Mouse (Mus musculus) kidney, embryonic 14.5 days (tissue): ENCODE results near the gene Card11. TPM values are rescaled to one million over a fixed set of nuclear protein-coding genes. Genes with fewer than 3 reads are reported as not detected.

Source experiments
- ATAC-seq: fragments of 200-750 bp; cut with Nextera tagmentation; 2 replicates; pipeline ENCODE4 v1.8.0; 2017; ENCODE audit warnings: moderate number of reproducible peaks, mild to moderate bottlenecking, moderate TSS enrichment, moderate library complexity; ENCODE audit not compliant: low FRiP score, low TSS enrichment
- H3K27ac ChIP-seq: fragments of 300-500 bp; sonication (generic); 2 replicates; pipeline ENCODE4 v1.5.1; 2014; ENCODE audit warnings: low read depth, mild to moderate bottlenecking, low read length, moderate library complexity, mixed read lengths
- H3K27me3 ChIP-seq: fragments of 300-500 bp; sonication (generic); 2 replicates; pipeline ENCODE4 v1.6.1; 2014; ENCODE audit warnings: mild to moderate bottlenecking, low read length; ENCODE audit not compliant: control insufficient read depth, insufficient read depth
- H3K36me3 ChIP-seq: fragments of 300-500 bp; sonication (generic); 2 replicates; pipeline ENCODE4 v1.6.1; 2014; ENCODE audit warnings: low read length, mixed read lengths; ENCODE audit not compliant: control insufficient read depth, insufficient read depth
- H3K4me1 ChIP-seq: fragments of 300-500 bp; sonication (generic); 2 replicates; pipeline ENCODE4 v1.6.1; 2014; ENCODE audit warnings: low read length, mixed read lengths; ENCODE audit not compliant: control insufficient read depth, insufficient read depth
- H3K4me2 ChIP-seq: fragments of 300-500 bp; sonication (generic); replicated peaks from 2 replicates; pipeline ENCODE4 v1.6.1; 2014; ENCODE audit warnings: low read depth, mild to moderate bottlenecking, low read length
- H3K4me3 ChIP-seq: fragments of 300-500 bp; sonication (generic); 2 replicates; pipeline ENCODE4 v1.5.1; 2014; ENCODE audit warnings: mild to moderate bottlenecking, low read length
- H3K9ac ChIP-seq: fragments of 300-500 bp; sonication (generic); 2 replicates; pipeline ENCODE4 v1.6.1; 2014; ENCODE audit warnings: low read depth, mild to moderate bottlenecking, low read length, moderate library complexity
- H3K9me3 ChIP-seq: fragments of 300-500 bp; sonication (generic); 2 replicates; pipeline ENCODE4 v1.6.1; 2016; ENCODE audit warnings: low read length; ENCODE audit not compliant: control insufficient read depth
- WGBS: fragments of 180-500 bp; shearing (Covaris S2); extraction: QIAGEN DNeasy Blood & Tissue Kit; methylation state at CpG from one replicate; pipeline ENCODE4 v1.1.7; 2014; 5-methylcytosine and 5-hydroxymethylcytosine counted together
- polyA plus RNA-seq: library from polyadenylated mRNA; unstranded; fragments of >200 nt; fragmentation: Nextera tagmentation; extraction: Ambion mirVana; gene quantifications from 2 replicates; pipeline ENCODE4 v1.2.1, GENCODE M21; 2014

Card11 gene
- polyA plus RNA-seq, 1 experiment from 2014 or later, result 0.19 TPM

DNA sequence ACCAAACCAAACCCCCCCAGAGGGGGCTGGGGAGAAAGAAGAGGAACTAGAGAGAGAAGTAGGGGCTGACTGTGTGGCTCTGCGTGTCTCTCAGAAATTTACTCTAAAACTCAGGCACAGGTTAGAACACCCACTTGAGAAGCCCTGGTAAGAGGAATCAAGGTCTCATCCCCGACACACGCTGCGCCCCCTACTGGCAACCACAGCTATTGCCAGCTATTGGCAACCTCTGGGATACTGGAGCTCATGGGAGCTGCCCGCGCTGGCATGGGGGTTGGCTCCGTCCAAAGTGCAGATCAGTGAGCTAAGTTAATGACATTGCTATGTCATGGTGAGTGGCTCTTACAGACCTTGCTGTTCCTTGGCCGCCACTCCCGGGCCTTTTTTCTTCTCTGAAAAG is 37.4 kb downstream of the Card11 start:
- Histone ChIP-seq H3K27me3 (no peaks in the 10 kb centered on the region), H3K4me1 (no peaks in the 10 kb centered on the region; the same call in 1 of the 2 replicates), H3K27ac (no peak overlapping the region), H3K36me3 (no peaks in the 10 kb centered on the region), H3K9me3 (no peaks in the 10 kb centered on the region), H3K4me3 (no peak overlapping the region), H3K4me2 (no peak overlapping the region), H3K9ac (no peak overlapping the region)
- WGBS, result 36% methylated on average over 9 of the region's 9 CpGs
- no peak for ATAC-seq

DNA sequence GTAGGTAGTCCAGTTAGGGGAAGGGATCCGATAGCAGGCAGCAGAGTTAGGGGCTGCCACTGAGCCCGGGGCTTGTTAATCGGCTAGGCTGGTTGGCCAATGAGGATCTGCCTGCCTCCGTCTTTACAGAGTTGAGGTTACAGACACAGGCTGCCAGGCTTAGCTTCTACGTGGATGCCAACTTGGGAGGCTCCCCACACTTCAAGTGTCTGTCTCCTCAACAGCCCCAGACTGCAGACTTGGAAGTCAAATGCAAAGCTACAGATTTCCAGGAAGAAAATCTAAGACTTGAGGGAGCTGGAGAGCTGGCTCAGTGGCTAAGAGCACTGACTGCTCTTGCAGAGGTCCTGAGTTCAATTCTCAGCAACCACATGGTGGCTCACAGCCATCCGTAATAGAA is 39.6 kb downstream of the Card11 start:
- ATAC-seq, result no peak
- no peaks in the 10 kb centered on the region for H3K36me3 ChIP-seq
- H3K4me2 ChIP-seq, result no peak overlapping the region
- no peak overlapping the region for H3K4me3 ChIP-seq
- no peaks in the 10 kb centered on the region for H3K27me3 ChIP-seq
- H3K27ac ChIP-seq, result no peak overlapping the region
- no peaks in the 10 kb centered on the region for H3K9me3 ChIP-seq
- H3K4me1 ChIP-seq, result no peaks in the 10 kb centered on the region; the same call in 1 of the 2 replicates
- 78% methylated on average over 6 of the region's 6 CpGs for WGBS
- no peak overlapping the region for H3K9ac ChIP-seq

GRCm38 (mm10) chr5:140959160-140959559 is 41.2 kb downstream of the Card11 start:
- Histone ChIP-seq H3K9me3 (no peaks in the 10 kb centered on the region), H3K4me3 (no peak overlapping the region), H3K36me3 (no peaks in the 10 kb centered on the region), H3K9ac (no peak overlapping the region), H3K4me1 (no peaks in the 10 kb centered on the region), H3K27ac (no peak overlapping the region), H3K27me3 (no peaks in the 10 kb centered on the region), H3K4me2 (no peak overlapping the region)
- ATAC-seq, result no peak
- WGBS, result 82% methylated on average over 6 of the region's 6 CpGs

- no peak for ATAC-seq
- 88% methylated on average over 4 of the region's 4 CpGs for WGBS
- H3K36me3 ChIP-seq, result no peaks in the 10 kb centered on the region
- H3K27me3 ChIP-seq, result no peaks in the 10 kb centered on the region
- H3K9me3 ChIP-seq, result no peaks in the 10 kb centered on the region
- no peak overlapping the region for H3K4me3 ChIP-seq
- no peak overlapping the region for H3K27ac ChIP-seq
- H3K4me2 ChIP-seq, result no peak overlapping the region
- H3K4me1 ChIP-seq, result no peaks in the 10 kb centered on the region
- H3K9ac ChIP-seq, result no peak overlapping the region
Measured at GRCm38 (mm10) chr5:140957106-140957505, 43.3 kb downstream of the Card11 start.

GRCm38 (mm10) chr5:140955666-140956065 is 44.7 kb downstream of the Card11 start:
- Histone ChIP-seq H3K4me3 (no peak overlapping the region), H3K9me3 (no peaks in the 10 kb centered on the region), H3K27me3 (no peaks in the 10 kb centered on the region), H3K36me3 (no peaks in the 10 kb centered on the region), H3K4me1 (no peaks in the 10 kb centered on the region), H3K4me2 (no peak overlapping the region), H3K9ac (no peak overlapping the region), H3K27ac (no peak overlapping the region)
- WGBS, result 95% methylated on average over 1 of the region's 1 CpGs
- no peak for ATAC-seq

DNA sequence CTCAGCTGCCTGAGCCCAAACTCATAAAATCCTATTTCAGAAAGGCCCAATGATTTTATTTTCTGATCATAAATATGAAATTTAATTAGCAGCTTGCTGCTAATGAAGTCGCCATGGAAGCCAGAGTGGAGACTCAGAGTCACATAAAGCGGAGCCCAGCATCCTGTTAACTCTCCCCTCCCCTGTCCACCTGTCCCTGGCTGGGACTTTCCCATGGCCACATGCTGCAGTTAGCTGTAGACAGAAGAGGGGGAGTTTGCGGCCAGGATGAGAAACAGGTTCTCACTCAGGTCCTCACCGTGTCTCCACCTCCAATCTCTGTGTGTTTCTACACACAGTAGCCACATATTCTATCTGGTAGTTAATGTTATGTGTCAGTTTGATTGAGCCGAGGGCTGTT is 48.6 kb downstream of the Card11 start:
- H3K4me2 ChIP-seq, result no peak overlapping the region
- no peak overlapping the region for H3K27ac ChIP-seq
- H3K4me1 ChIP-seq, result no peaks in the 10 kb centered on the region
- H3K9me3 ChIP-seq, result no peaks in the 10 kb centered on the region
- H3K4me3 ChIP-seq, result no peak overlapping the region
- no peaks in the 10 kb centered on the region for H3K36me3 ChIP-seq
- no peaks in the 10 kb centered on the region for H3K27me3 ChIP-seq
- 87% methylated on average over 5 of the region's 5 CpGs for WGBS
- no peak overlapping the region for H3K9ac ChIP-seq
- ATAC-seq, result no peak

GRCm38 (mm10) chr5:140948009-140948408 is 52.4 kb downstream of the Card11 start:
- ATAC-seq, result no peak
- WGBS, result 56% methylated on average over 10 of the region's 10 CpGs
- no peak overlapping the region for H3K4me3 ChIP-seq
- H3K27me3 ChIP-seq, result no peaks in the 10 kb centered on the region
- H3K9ac ChIP-seq, result no peak overlapping the region
- no peak overlapping the region for H3K27ac ChIP-seq
- H3K4me1 ChIP-seq, result no peaks in the 10 kb centered on the region
- H3K36me3 ChIP-seq, result no peaks in the 10 kb centered on the region
- no peak overlapping the region for H3K4me2 ChIP-seq
- no peaks in the 10 kb centered on the region for H3K9me3 ChIP-seq

GRCm38 (mm10) chr5:140946034-140946433 is 54.3 kb downstream of the Card11 start:
- no peak for ATAC-seq
- Histone ChIP-seq H3K4me2 (no peak overlapping the region), H3K4me3 (no peak overlapping the region), H3K4me1 (no peaks in the 10 kb centered on the region; the same call in 1 of the 2 replicates), H3K27ac (no peak overlapping the region), H3K27me3 (no peaks in the 10 kb centered on the region), H3K9me3 (no peaks in the 10 kb centered on the region), H3K9ac (no peak overlapping the region), H3K36me3 (no peaks in the 10 kb centered on the region)
- 78% methylated on average over 6 of the region's 6 CpGs for WGBS

DNA sequence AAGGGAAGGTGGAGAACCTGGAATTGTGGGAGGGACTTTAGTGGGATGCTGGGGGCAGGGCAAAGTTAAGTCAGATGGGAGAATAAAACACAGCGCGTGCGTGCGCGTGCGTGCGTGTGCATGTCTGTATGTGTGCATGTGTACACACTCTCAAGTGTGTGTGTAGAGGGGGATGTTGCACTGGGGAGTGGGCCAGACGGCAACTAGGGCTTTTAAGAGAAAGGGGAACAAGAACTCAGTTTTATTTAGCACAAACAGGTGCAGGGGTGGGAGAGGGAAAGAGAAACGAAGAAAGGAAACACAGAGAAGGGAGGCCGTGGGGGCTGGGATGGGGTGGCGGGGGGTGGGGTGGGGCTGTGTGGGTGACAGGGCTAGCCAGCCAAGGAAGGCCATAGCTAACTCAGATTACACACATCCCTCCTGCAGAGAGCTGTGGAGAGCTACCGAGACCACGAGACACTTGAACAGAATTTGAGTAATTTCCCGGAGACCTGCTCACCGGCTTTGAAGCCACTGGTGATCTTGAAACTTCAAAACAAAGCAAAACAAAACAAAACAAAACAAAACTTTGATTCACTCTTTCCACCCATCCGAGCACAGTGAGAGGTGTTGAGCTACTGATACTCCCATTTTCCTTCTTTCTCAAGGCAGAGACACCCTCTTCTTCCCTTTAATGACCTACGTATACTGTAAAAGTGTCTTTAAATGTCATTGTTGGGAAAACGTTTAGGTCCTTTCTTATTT is 55.8 kb downstream of the Card11 start:
- no peak overlapping the region for H3K27ac ChIP-seq
- no peaks in the 10 kb centered on the region for H3K36me3 ChIP-seq
- H3K9ac ChIP-seq, result no peak overlapping the region
- H3K4me1 ChIP-seq, result no peaks in the 10 kb centered on the region; the same call in 1 of the 2 replicates
- no peak for ATAC-seq
- no peak overlapping the region for H3K4me2 ChIP-seq
- no peak overlapping the region for H3K4me3 ChIP-seq
- 64% methylated on average over 18 of the region's 18 CpGs for WGBS
- no peaks in the 10 kb centered on the region for H3K27me3 ChIP-seq
- no peaks in the 10 kb centered on the region for H3K9me3 ChIP-seq
